Comparison of ENCODE assay signal across 8 mouse cellular contexts in the genomic region with DNA sequence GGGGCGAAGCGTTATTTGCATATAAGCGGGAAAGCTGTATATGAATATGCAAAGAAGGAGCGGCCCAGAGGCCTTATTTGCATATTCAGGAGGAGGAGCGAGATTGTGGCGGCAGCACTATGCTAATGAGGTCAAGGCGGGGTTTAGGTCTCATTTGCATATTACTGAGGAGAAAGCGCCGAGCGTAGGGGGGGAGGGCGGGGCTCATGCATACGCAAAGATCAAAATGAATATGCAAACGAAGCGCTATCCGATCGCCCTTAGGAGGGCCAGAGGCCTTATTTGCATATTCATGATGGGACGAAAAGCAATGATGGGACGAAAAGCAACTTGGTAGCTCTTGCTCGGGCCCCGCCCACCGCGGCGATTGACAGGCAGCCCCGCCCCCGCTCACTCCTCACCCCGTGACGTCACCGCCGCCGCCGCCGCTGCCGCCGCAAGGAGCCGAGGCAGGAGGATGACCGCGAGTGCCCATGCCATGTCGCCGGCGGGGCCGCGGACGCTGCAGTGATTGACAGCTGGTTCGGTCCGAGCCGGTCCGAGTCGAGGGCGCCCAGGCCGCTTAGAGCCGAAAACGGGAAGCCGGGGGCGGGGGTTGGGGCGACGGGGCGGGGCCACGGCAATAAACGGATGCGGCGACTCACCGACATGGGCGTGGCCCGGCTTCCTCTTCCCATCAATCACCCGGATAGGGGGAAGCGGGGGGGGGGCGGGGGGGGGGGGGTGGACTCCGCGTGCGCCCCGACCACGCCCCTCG. TPM values are rescaled to one million over a fixed set of nuclear protein-coding genes. Genes with fewer than 3 reads are reported as not detected.
DNase-seq lines count a peak whose midpoint lies in the region; ATAC-seq lines count a peak whose summit lies in the region.

A gene (minus strand): TSS at position 590 of the 757 bp plus-strand sequence.

- intact Hi-C loops in gastrocnemius, postnatal 14 days (cut with DNase I; ENCODE audit: low total_unique reads): no loop called here
- intact Hi-C loops in left cerebral cortex, postnatal 10 days (cut with DNase I): loop anchor here (5.0 kb wide), 1 partner anchor 539 kb away; a partner anchor contains a TSS

- ATAC-seq in inflammation-experienced regulatory T-cells, adult 6 months: peak; percentile 57
- ATAC-seq in megakaryocyte-erythroid progenitor cell, adult 5-6 weeks (replicated peaks; ENCODE audit: low FRiP score, low TSS enrichment, poor library complexity, severe bottlenecking): peak; percentile 62

- DNase-seq in adrenal gland, adult (ENCODE audit: inconsistent age in 2 of 2, low spot score in 1 of 2): peak; percentile 96 to 98
- peak; percentile 95 for DNase-seq in embryo, embryonic 10.5 days (ENCODE audit: low spot score)
- DNase-seq in gastrocnemius, postnatal 14 days: peak; percentile 92
- peak; percentile 92 to 97 for DNase-seq in left cerebral cortex, postnatal 10 days (ENCODE audit: extremely low spot score in 1 of 2, low spot score in 2 of 2)
- peak; percentile 92 for DNase-seq in right cerebral cortex, postnatal 25 days
- peak; percentile 91 to 94 for DNase-seq in urinary bladder, postnatal 4 days (ENCODE audit: low spot score in 2 of 2)

RNA-seq across cellular contexts. Expression of the gene that starts here (rescaled TPM):
- total RNA-seq in gastrocnemius, postnatal 14 days (2021): 1 to 10 TPM; 8.0 to 8.5 TPM
- 10 to 100 TPM in 1 of 3 experiments, 1 to 10 TPM in 2; 4.5 to 10.3 (median 7.9) TPM for polyA plus RNA-seq in inflammation-experienced regulatory T-cells, adult 6 months (2017; shearing (Covaris generic))
- total RNA-seq in left cerebral cortex, postnatal 10 days (2021): 10 to 100 TPM; 41.0 to 44.3 TPM
- total RNA-seq in megakaryocyte-erythroid progenitor cell, adult 5-6 weeks (2014; fragmentation: Nextera tagmentation): 2.8 and 3.3 TPM in 2 replicates
- 7.7 and 13.2 TPM in 2 replicates for total RNA-seq in megakaryocyte-erythroid progenitor cell, adult 5-6 weeks (2017)

Comparison
In these comparisons a context has a peak if more than half of its experiments do, and no peak if none do; other contexts are left out.
1. Peak in every context shown above with its lines: DNase-seq and ATAC-seq.